Mouse (Mus musculus): Measurements from ENCODE around the gene Prkag1. TPM values are rescaled to one million over a fixed set of nuclear protein-coding genes. Genes with fewer than 3 reads are reported as not detected.
A peak's percentile ranks its signal among the peaks of the same experiment; 100 is the strongest.

The Prkag1 gene
- polyA plus RNA-seq, 1 experiment from 2014 or later: 94.1 TPM

- Histone ChIP-seq H3K4me2 (peak overlapping the region; percentile 57), H3K9me3 (replicated peaks) (no peaks in the 10 kb centered on the region), H3K27ac (replicated peaks) (peak overlapping the region; percentile 89), H3K4me1 (replicated peaks) (peaks cover 59% of the 10 kb centered on the region), H3K9ac (peak overlapping the region; percentile 39; the same call in 1 of the 2 replicates), H3K4me3 (replicated peaks) (peak overlapping the region; percentile 29), H3K36me3 (replicated peaks) (peaks cover 92% of the 10 kb centered on the region), H3K27me3 (no peaks in the 10 kb centered on the region)
- ATAC-seq (ENCODE audit: insufficient read depth): peak; percentile 90
- 66% methylated on average over 21 of the region's 21 CpGs for WGBS (ENCODE audit: insufficient replicate concordance)
These were observed 5.9 kb upstream of the Prkag1 start for GRCm38 (mm10) chr15:98837006-98837742.

- WGBS (ENCODE audit: insufficient replicate concordance): 87% methylated on average over 14 of the region's 14 CpGs
- Histone ChIP-seq H3K27ac (replicated peaks) (peak overlapping the region; percentile 89), H3K4me2 (no peak overlapping the region), H3K9me3 (replicated peaks) (no peaks in the 10 kb centered on the region), H3K4me3 (replicated peaks) (no peak overlapping the region), H3K36me3 (replicated peaks) (peaks cover 73% of the 10 kb centered on the region), H3K4me1 (replicated peaks) (peaks cover 66% of the 10 kb centered on the region), H3K27me3 (no peaks in the 10 kb centered on the region), H3K9ac (no peak overlapping the region)
- ATAC-seq (ENCODE audit: insufficient read depth): no peak
These were observed 4.0 kb upstream of the Prkag1 start for GRCm38 (mm10) chr15:98835291-98835690.

GRCm38 (mm10) chr15:98834059-98834458, 2.7 kb upstream of the Prkag1 start:
- H3K36me3 ChIP-seq (replicated peaks): peaks cover 64% of the 10 kb centered on the region
- H3K27me3 ChIP-seq: no peaks in the 10 kb centered on the region
- ATAC-seq (ENCODE audit: insufficient read depth): no peak
- no peak overlapping the region for H3K9ac ChIP-seq
- no peaks in the 10 kb centered on the region for H3K9me3 ChIP-seq (replicated peaks)
- H3K4me2 ChIP-seq: no peak overlapping the region
- H3K4me1 ChIP-seq (replicated peaks): peaks cover 76% of the 10 kb centered on the region
- H3K27ac ChIP-seq (replicated peaks): peak overlapping the region; percentile 100; the same call in 1 of the 2 replicates
- H3K4me3 ChIP-seq (replicated peaks): no peak overlapping the region
- 85% methylated on average over 13 of the region's 13 CpGs for WGBS (ENCODE audit: insufficient replicate concordance)

GRCm38 (mm10) chr15:98833281-98833680, 2.0 kb upstream of the Prkag1 start:
- peak overlapping the region; percentile 37; the same call in 1 of the 2 replicates for H3K9ac ChIP-seq
- peaks cover 59% of the 10 kb centered on the region for H3K36me3 ChIP-seq (replicated peaks)
- H3K4me1 ChIP-seq (replicated peaks): peaks cover 75% of the 10 kb centered on the region
- H3K27me3 ChIP-seq: no peaks in the 10 kb centered on the region
- H3K4me3 ChIP-seq (replicated peaks): no peak overlapping the region
- peak overlapping the region; percentile 75; the same call in 1 of the 2 replicates for H3K4me2 ChIP-seq
- ATAC-seq (ENCODE audit: insufficient read depth): no peak
- H3K9me3 ChIP-seq (replicated peaks): no peaks in the 10 kb centered on the region
- WGBS (ENCODE audit: insufficient replicate concordance): 57% methylated on average over 11 of the region's 11 CpGs
- peak overlapping the region; percentile 100 for H3K27ac ChIP-seq (replicated peaks)

GRCm38 (mm10) chr15:98832161-98833058, 1.1 kb upstream of the Prkag1 start:
- Histone ChIP-seq H3K27me3 (no peaks in the 10 kb centered on the region), H3K4me1 (replicated peaks) (peaks cover 75% of the 10 kb centered on the region), H3K9ac (peak overlapping the region; percentile 37; the same call in 1 of the 2 replicates), H3K9me3 (replicated peaks) (no peaks in the 10 kb centered on the region), H3K4me3 (replicated peaks) (peak overlapping the region; percentile 93), H3K4me2 (peak overlapping the region; percentile 75), H3K36me3 (replicated peaks) (peaks cover 55% of the 10 kb centered on the region), H3K27ac (replicated peaks) (peak overlapping the region; percentile 100)
- no peak for ATAC-seq (ENCODE audit: insufficient read depth)
- 13% methylated on average over 12 of the region's 12 CpGs for WGBS (ENCODE audit: insufficient replicate concordance)

- Histone ChIP-seq H3K4me1 (replicated peaks) (peaks cover 75% of the 10 kb centered on the region), H3K4me2 (peak overlapping the region; percentile 75), H3K9me3 (replicated peaks) (no peaks in the 10 kb centered on the region), H3K4me3 (replicated peaks) (peak overlapping the region; percentile 93), H3K36me3 (replicated peaks) (peaks cover 47% of the 10 kb centered on the region), H3K9ac (peak overlapping the region; percentile 91), H3K27me3 (no peaks in the 10 kb centered on the region), H3K27ac (replicated peaks) (peak overlapping the region; percentile 100)
- 4% methylated on average over 9 of the region's 9 CpGs for WGBS (ENCODE audit: insufficient replicate concordance)
- peak; percentile 7; the same call in 1 of the 2 replicates for ATAC-seq (ENCODE audit: insufficient read depth)
These were observed 339 bp upstream of the Prkag1 start for GRCm38 (mm10) chr15:98831684-98832035.

- Histone ChIP-seq H3K4me1 (replicated peaks) (peaks cover 75% of the 10 kb centered on the region), H3K4me2 (peak overlapping the region; percentile 75), H3K9ac (peak overlapping the region; percentile 39), H3K27me3 (no peaks in the 10 kb centered on the region), H3K9me3 (replicated peaks) (no peaks in the 10 kb centered on the region), H3K27ac (replicated peaks) (peak overlapping the region; percentile 100), H3K36me3 (replicated peaks) (peaks cover 44% of the 10 kb centered on the region), H3K4me3 (replicated peaks) (peak overlapping the region; percentile 34)
- WGBS (ENCODE audit: insufficient replicate concordance): 23% methylated on average over 7 of the region's 7 CpGs
- ATAC-seq (ENCODE audit: insufficient read depth): peak; percentile 70
These were observed 3.7 kb downstream of the Prkag1 start for GRCm38 (mm10) chr15:98827611-98828011.

GRCm38 (mm10) chr15:98823434-98823833, 7.9 kb downstream of the Prkag1 start:
- H3K36me3 ChIP-seq (replicated peaks): peaks cover 80% of the 10 kb centered on the region
- 64% methylated on average over 3 of the region's 3 CpGs for WGBS (ENCODE audit: insufficient replicate concordance)
- ATAC-seq (ENCODE audit: insufficient read depth): no peak

GRCm38 (mm10) chr15:98822147-98822546, 9.2 kb downstream of the Prkag1 start:
- H3K27ac ChIP-seq (replicated peaks): no peak overlapping the region
- H3K4me2 ChIP-seq: no peak overlapping the region
- 83% methylated on average over 5 of the region's 5 CpGs for WGBS (ENCODE audit: insufficient replicate concordance)
- H3K27me3 ChIP-seq: no peaks in the 10 kb centered on the region
- ATAC-seq (ENCODE audit: insufficient read depth): no peak
- H3K36me3 ChIP-seq (replicated peaks): peaks cover 86% of the 10 kb centered on the region
- no peak overlapping the region for H3K9ac ChIP-seq
- no peaks in the 10 kb centered on the region for H3K9me3 ChIP-seq (replicated peaks)
- no peak overlapping the region for H3K4me3 ChIP-seq (replicated peaks)
- peaks cover 37% of the 10 kb centered on the region for H3K4me1 ChIP-seq (replicated peaks)

More at GRCm38 (mm10) chr15:98823434-98823833, 7.9 kb downstream of the Prkag1 start:
- H3K27ac ChIP-seq (replicated peaks): no peak overlapping the region
- no peak overlapping the region for H3K4me3 ChIP-seq (replicated peaks)
- H3K4me2 ChIP-seq: no peak overlapping the region
- H3K9me3 ChIP-seq (replicated peaks): no peaks in the 10 kb centered on the region
- no peaks in the 10 kb centered on the region for H3K27me3 ChIP-seq
- H3K9ac ChIP-seq: no peak overlapping the region
- H3K4me1 ChIP-seq (replicated peaks): peaks cover 50% of the 10 kb centered on the region

- Histone ChIP-seq H3K27ac (replicated peaks) (no peak overlapping the region), H3K36me3 (replicated peaks) (peaks cover 94% of the 10 kb centered on the region), H3K4me2 (no peak overlapping the region), H3K4me1 (replicated peaks) (peaks cover 30% of the 10 kb centered on the region), H3K9ac (no peak overlapping the region), H3K27me3 (no peaks in the 10 kb centered on the region), H3K9me3 (replicated peaks) (no peaks in the 10 kb centered on the region), H3K4me3 (replicated peaks) (no peak overlapping the region)
- ATAC-seq (ENCODE audit: insufficient read depth): no peak
- 63% methylated on average over 10 of the region's 10 CpGs for WGBS (ENCODE audit: insufficient replicate concordance)
These were observed 9.9 kb downstream of the Prkag1 start for GRCm38 (mm10) chr15:98821403-98821802.

- WGBS (ENCODE audit: insufficient replicate concordance): 86% methylated on average over 4 of the region's 4 CpGs
- Histone ChIP-seq H3K27ac (replicated peaks) (no peak overlapping the region), H3K4me2 (no peak overlapping the region), H3K4me3 (replicated peaks) (no peak overlapping the region), H3K4me1 (replicated peaks) (peaks cover 25% of the 10 kb centered on the region), H3K9ac (no peak overlapping the region), H3K27me3 (no peaks in the 10 kb centered on the region), H3K9me3 (replicated peaks) (no peaks in the 10 kb centered on the region), H3K36me3 (replicated peaks) (peaks cover 98% of the 10 kb centered on the region)
- ATAC-seq (ENCODE audit: insufficient read depth): no peak
These were observed 10.4 kb downstream of the Prkag1 start for GRCm38 (mm10) chr15:98820937-98821336.

Measured in liver, embryonic 15.5 days (tissue).